Mouse (Mus musculus) E14TG2a.4 (cell line): Measurements from ENCODE around the gene Dhx37.
A peak's percentile ranks its signal among the peaks of the same experiment; 100 is the strongest.

Experiments used
- H3K27me3 ChIP-seq: 2 replicates; pipeline ENCODE4 v1.6.1; 2014; ENCODE audit warnings: low read length, control low read depth; ENCODE audit not compliant: insufficient read depth
- H3K36me3 ChIP-seq: 2 replicates; pipeline ENCODE4 v1.6.1; 2014; ENCODE audit warnings: low read length, control low read depth; ENCODE audit not compliant: insufficient read depth
- H3K4me1 ChIP-seq: replicated peaks from 2 replicates; pipeline ENCODE4 v1.6.1; 2014; ENCODE audit warnings: low read depth, low read length, control low read depth
- H3K4me3 ChIP-seq: replicated peaks from 2 replicates; pipeline ENCODE4 v1.5.1; 2014; ENCODE audit warnings: mild to moderate bottlenecking, low read length
- H3K9me3 ChIP-seq: 2 replicates; pipeline ENCODE4 v1.6.1; 2014; ENCODE audit warnings: low read length, control low read depth
- CTCF ChIP-seq: conservative IDR thresholded peaks from 2 replicates; pipeline ENCODE4 v1.5.1; 2014; ENCODE audit warnings: low read length
- NANOG ChIP-seq: IDR thresholded peaks from 2 replicates; pipeline ENCODE4 v1.6.1; 2014; ENCODE audit warnings: borderline replicate concordance, low read length, mixed read lengths
- POU5F1 ChIP-seq: IDR thresholded peaks from 2 replicates; pipeline ENCODE4 v1.6.1; 2014; ENCODE audit warnings: low read length, borderline replicate concordance

Dhx37 gene

GRCm38 (mm10) chr5:125475601-125476285 lies 41.8 kb upstream of the Dhx37 start, which contains the start of gene Aacs:
Aacs (plus strand) TSS chr5:125475814.
- Histone ChIP-seq H3K4me3 (peak within 1 kb of the TSS; percentile 94), H3K9me3 (no peaks in the 10 kb centered on the region), H3K27me3 (peaks cover 19% of the 10 kb centered on the region), H3K36me3 (peaks cover 21% of the 10 kb centered on the region), H3K4me1 (peaks cover 48% of the 10 kb centered on the region)
- TF ChIP-seq CTCF (no peak), POU5F1 (no peak), NANOG (no peak)

- Histone ChIP-seq H3K4me3 (peak overlapping the region; percentile 94), H3K36me3 (peaks cover 21% of the 10 kb centered on the region), H3K27me3 (peaks cover 19% of the 10 kb centered on the region), H3K4me1 (peaks cover 48% of the 10 kb centered on the region), H3K9me3 (no peaks in the 10 kb centered on the region)
- TF ChIP-seq NANOG (no peak), CTCF (no peak), POU5F1 (no peak)
Measured at GRCm38 (mm10) chr5:125475030-125475429, 41.1 kb upstream of the Dhx37 start.

- Histone ChIP-seq H3K4me1 (peaks cover 52% of the 10 kb centered on the region), H3K36me3 (peaks cover 5% of the 10 kb centered on the region; the same call in 1 of the 2 replicates), H3K4me3 (no peak overlapping the region), H3K9me3 (no peaks in the 10 kb centered on the region), H3K27me3 (peaks cover 19% of the 10 kb centered on the region)
- TF ChIP-seq POU5F1 (no peak), CTCF (no peak), NANOG (no peak)
Measured at GRCm38 (mm10) chr5:125472796-125473475, 39.0 kb upstream of the Dhx37 start.

GRCm38 (mm10) chr5:125470713-125471112 lies 36.8 kb upstream of the Dhx37 start:
- H3K9me3 ChIP-seq = no peaks in the 10 kb centered on the region
- H3K4me1 ChIP-seq = peaks cover 40% of the 10 kb centered on the region
- TF ChIP-seq NANOG (no peak), CTCF (no peak), POU5F1 (no peak)
- H3K4me3 ChIP-seq = no peak overlapping the region
- no peaks in the 10 kb centered on the region for H3K36me3 ChIP-seq
- peaks cover 5% of the 10 kb centered on the region; the same call in 1 of the 2 replicates for H3K27me3 ChIP-seq

GRCm38 (mm10) chr5:125467261-125467660 lies 33.3 kb upstream of the Dhx37 start:
- TF ChIP-seq CTCF = no peak
- no peak for TF ChIP-seq POU5F1
- no peak for TF ChIP-seq NANOG
- Histone ChIP-seq H3K27me3 (no peaks in the 10 kb centered on the region), H3K4me3 (no peak overlapping the region), H3K36me3 (no peaks in the 10 kb centered on the region), H3K9me3 (no peaks in the 10 kb centered on the region), H3K4me1 (peaks cover 41% of the 10 kb centered on the region)

GRCm38 (mm10) chr5:125466483-125466882 lies 32.6 kb upstream of the Dhx37 start:
- Histone ChIP-seq H3K36me3 (no peaks in the 10 kb centered on the region), H3K4me1 (peaks cover 46% of the 10 kb centered on the region), H3K9me3 (no peaks in the 10 kb centered on the region), H3K27me3 (no peaks in the 10 kb centered on the region), H3K4me3 (peak overlapping the region; percentile 39)
- TF ChIP-seq CTCF (no peak), POU5F1 (no peak), NANOG (no peak)

- TF ChIP-seq CTCF (no peak), POU5F1 (no peak), NANOG (no peak)
- Histone ChIP-seq H3K27me3 (no peaks in the 10 kb centered on the region), H3K4me1 (peaks cover 45% of the 10 kb centered on the region), H3K36me3 (no peaks in the 10 kb centered on the region), H3K9me3 (no peaks in the 10 kb centered on the region), H3K4me3 (peak overlapping the region; percentile 39)
Measured at GRCm38 (mm10) chr5:125465701-125466106, 31.8 kb upstream of the Dhx37 start.

- Histone ChIP-seq H3K9me3 (no peaks in the 10 kb centered on the region), H3K36me3 (no peaks in the 10 kb centered on the region), H3K4me3 (peak overlapping the region; percentile 30; the same call in 1 of the 2 replicates), H3K4me1 (peaks cover 40% of the 10 kb centered on the region), H3K27me3 (no peaks in the 10 kb centered on the region)
- TF ChIP-seq CTCF (no peak), NANOG (no peak), POU5F1 (no peak)
Measured at GRCm38 (mm10) chr5:125465192-125465591, 31.3 kb upstream of the Dhx37 start.
